Mouse (Mus musculus): ENCODE measurements around the gene Ccp110.

DNA sequence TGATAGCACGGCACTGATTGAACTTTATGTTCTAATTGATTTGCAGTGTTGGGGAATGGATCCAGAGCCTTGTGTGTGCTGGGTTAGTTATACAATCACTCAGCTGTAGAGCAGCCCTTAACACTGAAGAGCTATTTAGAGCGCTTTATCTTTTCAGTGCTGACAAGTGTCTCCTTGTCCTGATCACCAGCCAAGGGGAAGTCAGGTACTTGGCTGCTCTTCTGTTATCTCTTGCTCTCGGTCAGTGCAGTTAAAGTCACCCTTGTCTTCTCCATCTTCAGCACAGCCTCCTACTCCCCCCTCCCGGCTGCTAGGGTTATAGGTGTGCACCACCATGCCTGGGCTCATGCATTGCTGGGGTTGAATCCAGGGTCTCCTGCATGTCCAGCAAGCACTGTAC, 35.5 kb upstream of the Ccp110 start:
- TF ChIP-seq CTCF (IDR thresholded peaks at IDR 0.05; ENCODE audit: low read depth), result no peak
- TF ChIP-seq EP300 (IDR thresholded peaks at IDR 0.05; ENCODE audit: low read depth), result no peak
